Mouse (Mus musculus) stomach, postnatal 0 days (tissue): ENCODE results near the gene Ano2. TPM values are rescaled to one million over a fixed set of nuclear protein-coding genes. Genes with fewer than 3 reads are reported as not detected.

Source experiments
- ATAC-seq: fragments of 200-750 bp; cut with Nextera tagmentation; 2 replicates; pipeline ENCODE4 v1.8.0; 2017; ENCODE audit not compliant: low FRiP score, low TSS enrichment
- DNase-seq: peaks from one replicate; pipeline ENCODE4 v3.0.0-alpha.2; 2016; ENCODE audit warnings: low spot score
- H3K27ac ChIP-seq: fragments of 300-500 bp; sonication (generic); replicated peaks from 2 replicates; pipeline ENCODE4 v1.5.1; 2014; ENCODE audit warnings: mild to moderate bottlenecking, control low read depth
- H3K27me3 ChIP-seq: fragments of 300-500 bp; sonication (generic); 2 replicates; pipeline ENCODE4 v1.6.1; 2014; ENCODE audit warnings: low read length; ENCODE audit not compliant: control insufficient read depth, insufficient read depth
- H3K36me3 ChIP-seq: fragments of 300-500 bp; sonication (generic); 2 replicates; pipeline ENCODE4 v1.6.1; 2014; ENCODE audit warnings: low read length, mixed read lengths; ENCODE audit not compliant: control insufficient read depth, insufficient read depth
- H3K4me1 ChIP-seq: fragments of 300-500 bp; sonication (generic); replicated peaks from 2 replicates; pipeline ENCODE4 v1.6.1; 2014; ENCODE audit warnings: antibody characterized with exemption; ENCODE audit not compliant: control insufficient read depth, insufficient read depth
- H3K4me2 ChIP-seq: fragments of 300-500 bp; sonication (generic); replicated peaks from 2 replicates; pipeline ENCODE4 v1.6.1; 2014; ENCODE audit warnings: low read depth, mild to moderate bottlenecking, control low read depth, moderate library complexity
- H3K4me3 ChIP-seq: fragments of 300-500 bp; sonication (generic); 2 replicates; pipeline ENCODE4 v1.5.1; 2014; ENCODE audit warnings: low read depth, low read length, control low read depth
- H3K9ac ChIP-seq: fragments of 300-500 bp; sonication (generic); 2 replicates; pipeline ENCODE4 v1.6.1; 2014; ENCODE audit warnings: mild to moderate bottlenecking, low read length, control low read depth, mixed read lengths
- H3K9me3 ChIP-seq: fragments of 300-500 bp; sonication (generic); 2 replicates; pipeline ENCODE4 v1.6.1; 2016; ENCODE audit warnings: low read length; ENCODE audit not compliant: control insufficient read depth
- CTCF ChIP-seq: IDR thresholded peaks from 2 replicates; pipeline ENCODE4 v1.5.1; 2016; ENCODE audit warnings: antibody characterized with exemption, low read depth, mild to moderate bottlenecking, moderate library complexity
- EP300 ChIP-seq: optimal IDR thresholded peaks from 2 replicates; pipeline ENCODE3; 2016; ENCODE audit warnings: antibody characterized with exemption
- WGBS: fragments of 180-500 bp; shearing (Covaris S2); extraction: QIAGEN DNeasy Blood & Tissue Kit; methylation state at CpG from one replicate; pipeline ENCODE4 v1.1.7; 2014; 5-methylcytosine and 5-hydroxymethylcytosine counted together
- polyA plus RNA-seq: library from polyadenylated mRNA; unstranded; fragments of >200 nt; fragmentation: Nextera tagmentation; extraction: Ambion mirVana; gene quantifications from 2 replicates; pipeline ENCODE4 v1.2.1, GENCODE M21; 2015

Ano2 gene
- polyA plus RNA-seq, 1 experiment from 2014 or later, result 0.17 TPM

GRCm38 (mm10) chr6:125858294-125858693 is 168.1 kb downstream of the Ano2 start:
- no peaks in the 10 kb centered on the region for H3K9me3 ChIP-seq
- no peaks in the 10 kb centered on the region for H3K36me3 ChIP-seq
- TF ChIP-seq CTCF, result no peak
- no peak for TF ChIP-seq EP300
- no peaks in the 10 kb centered on the region for H3K4me1 ChIP-seq
- no peak overlapping the region for H3K27ac ChIP-seq
- no peaks in the 10 kb centered on the region for H3K27me3 ChIP-seq
- no peak overlapping the region for H3K4me2 ChIP-seq
- ATAC-seq, result no peak
- 64% methylated on average over 1 of the region's 1 CpGs for WGBS
- H3K4me3 ChIP-seq, result no peak overlapping the region
- H3K9ac ChIP-seq, result no peak overlapping the region
- no peak for DNase-seq

- Histone ChIP-seq H3K9ac (no peak overlapping the region), H3K27ac (no peak overlapping the region), H3K27me3 (no peaks in the 10 kb centered on the region), H3K4me2 (no peak overlapping the region), H3K4me1 (no peaks in the 10 kb centered on the region), H3K9me3 (no peaks in the 10 kb centered on the region), H3K36me3 (no peaks in the 10 kb centered on the region), H3K4me3 (no peak overlapping the region)
- DNase-seq (peak; percentile 47), ATAC-seq (0 out of 2 replicates have a peak, but pooled peaks have one; percentile 29)
- TF ChIP-seq EP300 (no peak), CTCF (peak; percentile 77)
- 34% methylated on average over 2 of the region's 2 CpGs for WGBS
These were observed 178.3 kb downstream of the Ano2 start for GRCm38 (mm10) chr6:125868516-125868915.

GRCm38 (mm10) chr6:125871482-125871881 is 181.3 kb downstream of the Ano2 start:
- H3K27me3 ChIP-seq, result no peaks in the 10 kb centered on the region
- no peak overlapping the region for H3K4me3 ChIP-seq
- no peaks in the 10 kb centered on the region for H3K4me1 ChIP-seq
- no peaks in the 10 kb centered on the region for H3K36me3 ChIP-seq
- no peaks in the 10 kb centered on the region for H3K9me3 ChIP-seq
- WGBS, result 82% methylated on average over 4 of the region's 4 CpGs
- DNase-seq (no peak), ATAC-seq (no peak)
- H3K4me2 ChIP-seq, result no peak overlapping the region
- no peak overlapping the region for H3K27ac ChIP-seq
- TF ChIP-seq EP300 (no peak), CTCF (no peak)
- H3K9ac ChIP-seq, result no peak overlapping the region

GRCm38 (mm10) chr6:125874742-125875141 is 184.5 kb downstream of the Ano2 start:
- Histone ChIP-seq H3K27ac (no peak overlapping the region), H3K4me2 (no peak overlapping the region), H3K9ac (no peak overlapping the region), H3K9me3 (no peaks in the 10 kb centered on the region), H3K4me3 (no peak overlapping the region), H3K4me1 (no peaks in the 10 kb centered on the region), H3K36me3 (no peaks in the 10 kb centered on the region), H3K27me3 (no peaks in the 10 kb centered on the region)
- ATAC-seq, result no peak
- TF ChIP-seq CTCF (peak; percentile 5; the same call in 1 of the 2 replicates), EP300 (no peak)
- DNase-seq, result no peak
- WGBS, result 69% methylated on average over 6 of the region's 6 CpGs

- Histone ChIP-seq H3K4me3 (no peak overlapping the region), H3K4me1 (no peaks in the 10 kb centered on the region), H3K27ac (no peak overlapping the region), H3K9ac (no peak overlapping the region), H3K27me3 (no peaks in the 10 kb centered on the region), H3K9me3 (no peaks in the 10 kb centered on the region), H3K36me3 (no peaks in the 10 kb centered on the region), H3K4me2 (no peak overlapping the region)
- 90% methylated on average over 1 of the region's 1 CpGs for WGBS
- TF ChIP-seq CTCF (no peak), EP300 (no peak)
- ATAC-seq (no peak), DNase-seq (no peak)
These were observed 186.7 kb downstream of the Ano2 start for GRCm38 (mm10) chr6:125876884-125877283.

GRCm38 (mm10) chr6:125878671-125879070 is 188.5 kb downstream of the Ano2 start:
- Histone ChIP-seq H3K27ac (no peak overlapping the region), H3K9ac (no peak overlapping the region), H3K4me1 (no peaks in the 10 kb centered on the region), H3K4me2 (no peak overlapping the region), H3K4me3 (no peak overlapping the region), H3K9me3 (no peaks in the 10 kb centered on the region), H3K27me3 (no peaks in the 10 kb centered on the region), H3K36me3 (no peaks in the 10 kb centered on the region)
- DNase-seq, result no peak
- 71% methylated on average over 2 of the region's 2 CpGs for WGBS
- ATAC-seq, result no peak; the same call in 1 of the 2 replicates
- TF ChIP-seq EP300 (no peak), CTCF (no peak)
